Mouse (Mus musculus) lung, adult 10 weeks (tissue): Measurements from ENCODE around the gene Chchd2. TPM values are rescaled to one million over a fixed set of nuclear protein-coding genes. Genes with fewer than 3 reads are reported as not detected.

ENCODE experiments used
- polyA plus RNA-seq: library from polyadenylated mRNA; stranded (reverse); fragments of 350-450 nt; fragmentation: Illumina TruSeq; extraction: RNeasy Lipid Tissue Mini Kit (QIAGEN cat#74804); gene quantifications from one replicate; pipeline ENCODE4 v1.2.3, GENCODE M21; 2014; ENCODE audit warnings: low read depth, low replicate concordance; ENCODE audit not compliant: insufficient read depth

The Chchd2 gene
- polyA plus RNA-seq: 620 TPM

DNA sequence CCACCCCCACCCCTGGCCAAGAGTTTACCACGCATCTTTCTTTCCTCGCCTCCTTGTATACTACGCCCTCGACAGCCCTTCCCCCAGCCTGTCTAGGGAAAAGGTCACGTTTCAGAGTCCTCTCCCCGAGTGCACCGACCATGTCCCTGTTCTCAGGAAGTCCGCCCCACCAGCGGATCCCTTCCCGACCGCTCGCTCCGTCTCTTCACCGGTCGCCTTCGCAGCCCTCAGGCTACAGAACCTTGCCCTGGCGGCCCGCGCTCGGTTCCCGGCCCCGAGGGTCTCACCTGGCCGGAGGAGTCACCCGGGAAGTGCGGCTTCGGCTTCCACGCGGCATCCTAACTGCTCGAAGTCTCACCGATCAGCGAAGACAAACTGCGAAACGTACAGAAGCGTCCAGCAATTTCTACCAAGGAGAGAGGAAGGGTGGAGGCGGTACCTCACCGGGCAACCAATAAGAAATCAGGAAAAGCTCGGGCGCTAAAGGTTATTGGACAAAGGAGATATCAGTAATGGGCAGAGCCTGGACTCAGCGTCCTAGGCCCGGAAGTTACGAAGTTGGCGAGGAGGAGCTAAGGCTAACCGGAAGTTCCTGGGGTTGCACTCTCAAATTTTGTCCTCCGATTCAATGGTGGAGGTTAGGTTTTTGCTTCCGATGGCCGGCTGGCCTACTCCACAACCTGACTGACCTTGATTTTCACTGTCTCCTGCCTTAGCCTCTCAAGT lies at the start of gene Chchd2:
Gene Chchd2, minus strand, starts transcription at position 560 of the 726 bp plus-strand sequence.

DNA sequence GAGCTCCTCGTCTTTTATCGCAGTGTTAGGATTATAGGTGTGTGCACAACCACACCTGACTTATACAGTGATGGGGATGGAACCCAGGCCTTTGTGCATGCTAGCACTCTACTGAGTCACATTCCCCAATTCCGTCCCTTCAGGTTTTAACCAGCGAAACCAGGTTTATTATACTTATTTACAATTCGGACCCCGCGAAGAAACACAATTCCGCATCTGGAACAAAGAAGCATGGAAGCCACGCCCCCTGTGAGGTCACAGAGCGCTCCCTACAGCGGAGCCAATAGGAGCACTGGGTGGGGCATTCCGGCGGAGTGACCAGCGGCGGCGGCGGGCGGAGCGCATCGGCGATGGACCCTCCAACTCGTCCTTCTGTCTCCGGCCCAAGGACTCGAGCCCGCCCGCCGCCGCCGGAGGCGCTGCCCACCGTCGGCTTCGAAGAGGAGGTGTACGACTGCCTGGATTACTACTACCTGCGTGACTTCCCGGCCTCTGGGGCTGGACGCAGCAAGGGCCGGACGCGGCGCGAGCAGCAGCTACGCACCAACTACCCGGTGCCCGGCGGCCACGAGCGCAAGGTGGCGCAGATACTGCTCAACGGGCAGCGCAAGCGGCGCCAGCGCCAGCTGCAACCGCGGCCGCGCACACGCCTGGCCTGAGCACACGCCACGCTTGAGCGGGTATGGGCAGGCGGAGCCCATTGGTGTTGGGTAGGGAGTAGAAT lies 21.1 kb upstream of the Chchd2 start, which contains the start of gene Nupr1l:
Gene Nupr1l, plus strand, starts transcription at position 299 of the 724 bp plus-strand sequence.

DNA sequence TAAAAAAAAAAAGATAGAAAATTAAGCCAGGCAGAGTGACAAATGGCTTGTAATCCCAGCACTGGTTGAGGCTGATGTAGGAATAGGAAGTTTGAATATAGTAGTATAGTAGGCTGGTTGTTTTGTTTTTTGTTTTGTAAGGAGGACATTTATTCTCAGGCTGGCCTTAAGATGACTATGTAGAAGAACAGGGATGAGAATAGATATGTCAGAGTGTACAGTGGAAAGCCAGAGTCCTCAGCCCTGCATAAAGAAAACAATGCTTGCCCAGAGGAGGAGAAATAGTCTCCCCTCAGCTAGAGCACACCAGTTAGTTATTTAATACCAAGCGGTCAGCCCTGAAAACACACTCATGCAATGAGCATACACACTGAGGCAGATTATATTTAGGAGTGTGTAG lies 11.2 kb upstream of the Chchd2 start, which contains the start of gene Phkg1:
Gene Phkg1, minus strand, starts transcription at position 101 of the 400 bp plus-strand sequence.

DNA sequence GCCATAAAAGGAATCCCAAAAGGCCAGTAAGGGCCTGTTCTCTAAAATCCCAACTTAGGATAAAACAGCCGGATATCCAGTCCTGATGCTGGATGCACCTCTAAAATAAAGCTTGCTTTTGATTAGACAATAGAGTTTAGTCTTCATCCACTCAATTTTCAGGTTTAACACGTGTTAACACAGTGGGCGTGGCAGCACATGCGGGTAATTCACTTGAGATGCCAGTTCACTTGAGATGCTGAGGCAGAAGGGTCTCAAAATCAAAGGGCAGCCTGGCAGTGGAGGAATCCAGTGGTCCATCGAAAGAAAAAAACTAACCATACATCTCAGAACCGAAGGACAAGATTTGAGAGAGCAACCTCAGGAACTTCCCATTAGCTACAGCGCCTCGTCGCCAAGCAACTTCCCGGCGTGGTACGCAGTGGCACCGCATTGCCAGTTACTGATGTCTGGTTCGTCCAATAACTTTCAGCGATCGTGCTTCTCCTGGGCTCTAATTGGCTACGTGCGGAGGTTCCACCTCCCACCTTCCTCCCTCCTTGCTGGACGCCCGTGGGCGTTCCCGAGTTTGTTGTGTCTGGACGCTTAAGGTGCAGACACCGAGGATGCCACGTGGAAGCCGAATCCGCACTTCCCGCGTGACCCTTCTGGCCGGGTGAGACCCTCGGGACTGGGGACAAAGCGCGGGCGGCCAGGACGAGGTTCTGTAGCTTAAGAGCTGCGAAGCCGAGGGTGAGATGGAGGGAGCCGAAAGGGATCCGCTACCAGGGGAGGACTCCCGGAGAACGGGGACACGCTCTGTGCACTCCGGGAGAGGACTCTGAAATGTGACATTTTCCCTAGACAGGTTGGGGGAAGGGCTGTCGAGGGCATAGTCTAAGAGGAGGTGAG lies 8.2 kb upstream of the Chchd2 start, which contains the start of gene Zbed5:
Gene Zbed5, plus strand, starts transcription at position 526 of the 891 bp plus-strand sequence.

DNA sequence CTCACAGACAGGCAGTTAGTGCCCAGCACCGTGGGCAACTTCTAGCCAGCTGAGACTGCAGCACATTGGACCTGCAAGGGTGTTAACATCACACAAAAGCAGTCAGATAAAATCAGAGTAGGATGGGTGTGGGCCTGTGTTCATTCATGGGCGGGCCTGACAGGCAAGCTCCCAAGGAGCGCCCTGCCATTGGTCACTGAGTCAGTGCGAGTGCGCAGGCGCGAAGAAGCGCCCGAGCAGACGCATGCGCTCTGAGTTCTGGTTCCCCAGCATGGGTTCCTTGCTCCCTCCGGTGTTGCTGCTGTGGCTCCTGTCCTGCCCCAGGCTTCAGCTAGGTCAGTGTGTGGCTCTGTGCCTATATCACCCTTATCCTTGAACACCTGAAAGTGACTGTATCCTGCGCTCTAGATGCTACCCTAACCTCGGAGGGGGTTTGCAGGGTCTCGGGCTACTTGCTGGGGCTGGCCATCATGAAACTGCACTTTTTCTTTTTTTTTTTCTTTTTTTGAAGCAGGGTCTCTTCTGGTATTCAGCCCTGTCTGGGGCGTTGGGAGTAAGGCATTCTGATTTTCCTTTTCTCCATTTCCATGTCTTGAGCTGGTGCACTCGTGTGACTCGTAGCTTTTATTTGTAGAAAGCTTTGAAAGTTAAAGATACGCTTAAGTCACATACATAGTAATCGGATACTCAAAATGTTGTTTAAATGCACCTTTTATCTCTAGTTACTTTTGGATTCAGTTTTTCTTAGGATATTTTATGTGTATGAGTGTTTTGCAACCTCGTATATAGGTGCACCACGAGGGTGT lies 40.3 kb downstream of the Chchd2 start, which contains the start of gene Sumf2:
Gene Sumf2, plus strand, starts transcription at position 235 of the 806 bp plus-strand sequence.

Other genes starting within 250 kb of the Chchd2 start
- gene Zfp11, start 217.4 kb downstream of the Chchd2 start, polyA plus RNA-seq: 1.2 TPM
- gene Sept14, start 179.0 kb downstream of the Chchd2 start, polyA plus RNA-seq: not detected
- 89.9 TPM for gene Mrps17, start 172.0 kb downstream of the Chchd2 start, polyA plus RNA-seq
- 48.5 TPM for gene Nipsnap2, start 162.4 kb downstream of the Chchd2 start, polyA plus RNA-seq
- 8.2 TPM for gene Psph, start 100.0 kb downstream of the Chchd2 start, polyA plus RNA-seq
- 17.3 TPM for gene Sumf2, start 40.5 kb downstream of the Chchd2 start, polyA plus RNA-seq
- gene Zbed5, start 8.3 kb upstream of the Chchd2 start, polyA plus RNA-seq: 1.7 TPM
- 2.7 TPM for gene Phkg1, start 11.1 kb upstream of the Chchd2 start, polyA plus RNA-seq
- gene Nupr1l, start 21.1 kb upstream of the Chchd2 start, polyA plus RNA-seq: 3.7 TPM
- gene Vkorc1l1, start 54.5 kb upstream of the Chchd2 start, polyA plus RNA-seq: 12.8 TPM
- 32.9 TPM for gene Gusb, start 115.6 kb upstream of the Chchd2 start, polyA plus RNA-seq
- 23.1 TPM for gene Asl, start 141.8 kb upstream of the Chchd2 start, polyA plus RNA-seq
- gene Crcp, start 141.8 kb upstream of the Chchd2 start, polyA plus RNA-seq: 22.0 TPM
- gene Tpst1, start 185.9 kb upstream of the Chchd2 start, polyA plus RNA-seq: 32.2 TPM